Mouse (Mus musculus) midbrain, embryonic 13.5 days (tissue): ENCODE results near the gene Emc7. TPM values are rescaled to one million over a fixed set of nuclear protein-coding genes. Genes with fewer than 3 reads are reported as not detected.
A peak's percentile ranks its signal among the peaks of the same experiment; 100 is the strongest.
"Not testable (repeated sequence)": the region's sequence is repeated elsewhere in the genome, so short reads cannot be mapped to it uniquely, and the experiment has no call there.

Source experiments
- ATAC-seq: fragments of 200-750 bp; cut with Nextera tagmentation; 2 replicates; pipeline ENCODE4 v1.8.0; 2017; ENCODE audit warnings: mild to moderate bottlenecking, moderate TSS enrichment, moderate library complexity
- H3K27ac ChIP-seq: fragments of 300-500 bp; sonication (generic); 2 replicates; pipeline ENCODE4 v1.5.1; 2015; ENCODE audit warnings: inconsistent platforms, mild to moderate bottlenecking, moderate library complexity
- H3K27me3 ChIP-seq: fragments of 300-500 bp; sonication (generic); 2 replicates; pipeline ENCODE4 v1.6.1; 2015; ENCODE audit warnings: mild to moderate bottlenecking, inconsistent platforms
- H3K36me3 ChIP-seq: fragments of 300-500 bp; sonication (generic); 2 replicates; pipeline ENCODE4 v1.6.1; 2015; ENCODE audit warnings: mild to moderate bottlenecking, inconsistent platforms
- H3K4me1 ChIP-seq: fragments of 300-500 bp; sonication (generic); replicated peaks from 2 replicates; pipeline ENCODE4 v1.6.1; 2015; ENCODE audit warnings: inconsistent platforms
- H3K4me2 ChIP-seq: fragments of 300-500 bp; sonication (generic); replicated peaks from 2 replicates; pipeline ENCODE4 v1.6.1; 2015; ENCODE audit warnings: moderate library complexity, mild to moderate bottlenecking, inconsistent platforms
- H3K4me3 ChIP-seq: fragments of 300-500 bp; sonication (generic); replicated peaks from 2 replicates; pipeline ENCODE4 v1.5.1; 2015; ENCODE audit warnings: mild to moderate bottlenecking, inconsistent platforms
- H3K9ac ChIP-seq: fragments of 300-500 bp; sonication (generic); replicated peaks from 2 replicates; pipeline ENCODE4 v1.6.1; 2015; ENCODE audit warnings: mild to moderate bottlenecking, inconsistent platforms
- H3K9me3 ChIP-seq: fragments of 300-500 bp; sonication (generic); 2 replicates; pipeline ENCODE4 v1.6.1; 2016; ENCODE audit warnings: mild to moderate bottlenecking, inconsistent platforms
- WGBS: fragments of 180-500 bp; shearing (Covaris S2); methylation state at CpG from one replicate; pipeline ENCODE4 v1.1.7; 2015; 5-methylcytosine and 5-hydroxymethylcytosine counted together
- polyA plus RNA-seq: library from polyadenylated mRNA; unstranded; fragments of >200 nt; fragmentation: Nextera tagmentation; extraction: Ambion mirVana; gene quantifications from 2 replicates; pipeline ENCODE4 v1.2.1, GENCODE M21; 2015

The Emc7 gene
- polyA plus RNA-seq = 15.7 and 16.3 TPM in 2 replicates

DNA sequence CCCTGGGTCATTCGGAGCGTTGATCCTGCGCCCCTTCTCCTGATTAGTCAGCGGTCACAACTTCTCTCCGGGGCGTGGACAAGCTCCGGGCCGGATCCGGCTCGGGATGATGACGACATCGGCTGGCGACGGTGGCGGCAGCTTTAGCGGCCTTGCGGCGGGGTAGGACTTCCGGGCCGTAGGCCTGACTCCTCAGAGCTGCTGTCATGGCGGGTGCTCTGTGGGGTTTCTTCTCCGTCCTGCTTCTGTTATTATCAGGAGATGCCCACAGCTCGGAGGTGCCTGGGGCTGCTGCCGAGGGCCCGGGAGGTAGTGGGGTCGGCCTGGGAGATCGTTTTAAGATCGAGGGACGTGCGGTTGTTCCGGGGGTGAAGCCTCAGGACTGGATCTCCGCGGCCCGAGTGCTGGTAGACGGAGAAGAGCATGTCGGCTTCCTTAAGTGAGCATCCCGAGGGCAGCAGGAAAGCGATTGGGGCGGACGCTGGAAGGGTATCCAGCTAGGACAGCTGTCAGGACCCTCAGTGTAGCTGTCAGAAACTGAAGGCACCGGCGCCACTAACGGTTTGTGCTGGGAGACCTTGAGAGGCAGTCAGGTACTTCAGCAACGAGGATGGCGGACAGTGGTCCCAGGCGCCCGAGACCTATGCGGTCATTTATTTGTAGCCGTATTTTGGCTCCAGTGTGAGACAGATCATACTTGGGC is at the start of gene Emc7:
Gene Emc7, plus strand, starts transcription at position 136 of the 703 bp plus-strand sequence.
- WGBS = under 1% methylated on average over 49 of the region's 49 CpGs
- Histone ChIP-seq H3K4me2 (peak within 1 kb of the TSS; percentile 91), H3K27ac (peak within 1 kb of the TSS; percentile 84), H3K9ac (peak within 1 kb of the TSS; percentile 95), H3K9me3 (no peaks in the 10 kb centered on the region), H3K36me3 (peaks cover 2% of the 10 kb centered on the region), H3K27me3 (no peaks in the 10 kb centered on the region), H3K4me1 (peaks cover 20% of the 10 kb centered on the region), H3K4me3 (peak within 1 kb of the TSS; percentile 92)
- peak; percentile 99 for ATAC-seq

- no peak overlapping the region for H3K4me3 ChIP-seq
- H3K36me3 ChIP-seq = peaks cover 22% of the 10 kb centered on the region
- no peak for ATAC-seq
- 91% methylated on average over 3 of the region's 3 CpGs for WGBS
- no peak overlapping the region for H3K27ac ChIP-seq
- no peaks in the 10 kb centered on the region for H3K9me3 ChIP-seq
- H3K27me3 ChIP-seq = no peaks in the 10 kb centered on the region
- no peaks in the 10 kb centered on the region for H3K4me1 ChIP-seq
- no peak overlapping the region for H3K4me2 ChIP-seq
- no peak overlapping the region for H3K9ac ChIP-seq
These were observed 47.8 kb upstream of the Emc7 start for GRCm38 (mm10) chr2:112407030-112407429.

DNA sequence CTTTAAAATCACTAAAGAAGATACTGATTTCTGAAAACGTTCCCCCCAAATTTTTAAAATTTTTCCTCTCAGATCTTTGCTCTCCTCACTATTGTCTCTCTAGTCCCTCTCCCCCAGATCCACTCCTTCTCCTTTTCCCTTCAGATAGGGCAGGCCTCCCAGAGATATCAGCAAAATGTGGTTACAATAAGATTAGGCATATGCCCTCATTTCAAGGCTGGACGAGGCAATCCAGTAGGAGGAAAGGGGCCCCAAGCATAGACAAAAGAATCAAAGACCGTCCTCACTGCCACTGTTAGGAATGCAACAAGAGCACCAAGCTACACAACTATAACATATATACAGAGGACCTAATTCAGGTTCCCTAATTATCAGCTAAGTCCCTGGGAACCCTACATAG is 29.5 kb upstream of the Emc7 start:
- ATAC-seq = no peak
- Histone ChIP-seq H3K4me1 (no peaks in the 10 kb centered on the region), H3K27me3 (no peaks in the 10 kb centered on the region), H3K4me3 (no peak overlapping the region), H3K9me3 (no peaks in the 10 kb centered on the region), H3K4me2 (no peak overlapping the region), H3K36me3 (no peaks in the 10 kb centered on the region), H3K9ac (no peak overlapping the region), H3K27ac (no peak overlapping the region)
- WGBS = 73% methylated on average over 3 of the region's 3 CpGs

- H3K4me3 ChIP-seq, H3K4me2 ChIP-seq, H3K9me3 ChIP-seq, H3K4me1 ChIP-seq, H3K36me3 ChIP-seq, H3K9ac ChIP-seq, H3K27me3 ChIP-seq, ATAC-seq, H3K27ac ChIP-seq: not testable (repeated sequence)
- WGBS = 90% methylated on average over 3 of the region's 3 CpGs
These were observed 26.3 kb upstream of the Emc7 start for GRCm38 (mm10) chr2:112428534-112428933.

GRCm38 (mm10) chr2:112429665-112430064 is 25.1 kb upstream of the Emc7 start:
- Histone ChIP-seq H3K4me1 (no peaks in the 10 kb centered on the region), H3K4me3 (no peak overlapping the region), H3K27ac (no peak overlapping the region), H3K4me2 (no peak overlapping the region), H3K27me3 (no peaks in the 10 kb centered on the region), H3K36me3 (no peaks in the 10 kb centered on the region), H3K9ac (no peak overlapping the region), H3K9me3 (no peaks in the 10 kb centered on the region)
- 94% methylated on average over 4 of the region's 4 CpGs for WGBS
- no peak for ATAC-seq

DNA sequence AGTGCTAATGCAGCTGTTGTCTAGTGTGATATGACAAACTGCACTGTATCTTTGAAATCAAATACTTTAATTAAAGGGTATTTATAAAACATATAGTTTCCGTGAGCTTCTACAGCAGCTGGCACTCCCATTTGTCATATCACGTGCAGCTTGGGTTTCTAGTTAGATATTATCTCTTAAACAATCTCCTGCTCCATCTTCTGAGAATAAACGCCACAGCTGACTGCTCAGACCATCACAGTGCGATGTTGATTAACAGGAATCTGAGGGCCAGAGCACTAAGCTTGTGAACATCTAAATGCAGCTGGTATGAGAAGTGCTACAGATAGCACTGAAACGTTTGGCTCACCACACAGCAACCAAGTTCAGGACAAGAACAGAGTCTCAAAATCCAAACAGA is 24.4 kb upstream of the Emc7 start:
- no peaks in the 10 kb centered on the region for H3K27me3 ChIP-seq
- no peaks in the 10 kb centered on the region for H3K4me1 ChIP-seq
- H3K27ac ChIP-seq = no peak overlapping the region
- whole genome bisulfite sequencing = 80% methylated on average over 5 of the region's 5 CpGs
- ATAC-seq = no peak
- H3K4me2 ChIP-seq = no peak overlapping the region
- H3K9me3 ChIP-seq = no peaks in the 10 kb centered on the region
- H3K9ac ChIP-seq = no peak overlapping the region
- H3K4me3 ChIP-seq = no peak overlapping the region
- no peaks in the 10 kb centered on the region for H3K36me3 ChIP-seq

GRCm38 (mm10) chr2:112432523-112432922 is 22.3 kb upstream of the Emc7 start:
- Histone ChIP-seq H3K36me3 (no peaks in the 10 kb centered on the region), H3K9ac (no peak overlapping the region), H3K9me3 (no peaks in the 10 kb centered on the region), H3K4me1 (no peaks in the 10 kb centered on the region), H3K27ac (no peak overlapping the region), H3K4me2 (no peak overlapping the region), H3K27me3 (no peaks in the 10 kb centered on the region), H3K4me3 (no peak overlapping the region)
- WGBS = 92% methylated on average over 2 of the region's 2 CpGs
- no peak for ATAC-seq

DNA sequence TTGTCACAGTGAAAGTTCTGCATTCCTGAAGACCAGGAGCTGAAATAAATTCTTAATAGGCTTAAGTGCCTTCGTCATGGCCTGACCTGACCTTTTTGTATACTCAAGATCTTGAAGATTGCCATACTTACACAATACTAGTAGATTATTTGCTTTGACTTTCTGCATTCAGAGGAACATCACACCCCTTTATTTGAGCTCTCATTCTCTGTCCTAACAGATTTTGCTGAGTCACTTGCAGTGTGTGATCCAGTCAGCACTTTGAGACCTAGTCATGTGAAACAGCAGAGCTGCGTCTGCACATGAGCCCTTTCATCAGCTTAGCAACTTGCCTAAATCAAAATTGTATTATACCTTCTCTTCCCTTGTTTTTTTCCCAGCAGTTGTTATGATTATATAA is 21.4 kb upstream of the Emc7 start:
- H3K36me3 ChIP-seq = no peaks in the 10 kb centered on the region
- H3K27ac ChIP-seq = no peak overlapping the region
- H3K4me1 ChIP-seq = no peaks in the 10 kb centered on the region
- H3K4me2 ChIP-seq = no peak overlapping the region
- WGBS = 62% methylated on average over 2 of the region's 2 CpGs
- no peak overlapping the region for H3K9ac ChIP-seq
- no peaks in the 10 kb centered on the region for H3K27me3 ChIP-seq
- no peaks in the 10 kb centered on the region for H3K9me3 ChIP-seq
- no peak for ATAC-seq
- H3K4me3 ChIP-seq = no peak overlapping the region

- Histone ChIP-seq H3K4me3 (no peak overlapping the region), H3K9me3 (no peaks in the 10 kb centered on the region), H3K27ac (no peak overlapping the region), H3K9ac (no peak overlapping the region), H3K36me3 (no peaks in the 10 kb centered on the region), H3K27me3 (no peaks in the 10 kb centered on the region), H3K4me1 (no peaks in the 10 kb centered on the region), H3K4me2 (no peak overlapping the region)
- no peak for ATAC-seq
- WGBS = 85% methylated on average over 4 of the region's 4 CpGs
These were observed 18.5 kb upstream of the Emc7 start for GRCm38 (mm10) chr2:112436292-112436691.

- no peak overlapping the region for H3K27ac ChIP-seq
- H3K9ac ChIP-seq = no peak overlapping the region
- H3K9me3 ChIP-seq = no peaks in the 10 kb centered on the region
- no peaks in the 10 kb centered on the region for H3K36me3 ChIP-seq
- H3K27me3 ChIP-seq = no peaks in the 10 kb centered on the region
- 88% methylated on average over 2 of the region's 2 CpGs for WGBS
- H3K4me2 ChIP-seq = no peak overlapping the region
- H3K4me3 ChIP-seq = no peak overlapping the region
- ATAC-seq = no peak
- no peaks in the 10 kb centered on the region for H3K4me1 ChIP-seq
These were observed 17.2 kb upstream of the Emc7 start for GRCm38 (mm10) chr2:112437589-112437988.

DNA sequence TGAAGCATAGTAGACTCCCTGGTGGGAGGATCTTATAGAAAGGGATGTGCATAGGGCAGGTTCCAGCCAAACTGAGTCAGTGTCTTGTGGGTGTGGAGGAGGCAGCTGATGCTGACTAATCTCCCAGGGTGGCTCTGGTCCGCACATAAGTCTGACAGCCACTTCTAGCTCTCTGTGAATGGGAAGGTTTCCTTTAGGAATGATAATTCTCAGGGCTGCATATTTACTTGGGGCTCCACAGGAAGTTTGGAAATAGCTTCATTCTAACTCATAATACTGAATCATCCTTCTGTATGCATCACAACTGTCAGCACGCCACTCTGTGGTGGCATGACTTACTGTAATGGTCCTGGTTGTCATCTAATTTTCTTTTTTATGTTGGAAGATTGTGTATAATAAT is 11.3 kb upstream of the Emc7 start:
- 61% methylated on average over 2 of the region's 2 CpGs for WGBS
- Histone ChIP-seq H3K4me2 (no peak overlapping the region), H3K9me3 (no peaks in the 10 kb centered on the region), H3K27me3 (no peaks in the 10 kb centered on the region), H3K4me3 (no peak overlapping the region), H3K36me3 (no peaks in the 10 kb centered on the region), H3K27ac (no peak overlapping the region), H3K4me1 (no peaks in the 10 kb centered on the region), H3K9ac (no peak overlapping the region)
- ATAC-seq = no peak

DNA sequence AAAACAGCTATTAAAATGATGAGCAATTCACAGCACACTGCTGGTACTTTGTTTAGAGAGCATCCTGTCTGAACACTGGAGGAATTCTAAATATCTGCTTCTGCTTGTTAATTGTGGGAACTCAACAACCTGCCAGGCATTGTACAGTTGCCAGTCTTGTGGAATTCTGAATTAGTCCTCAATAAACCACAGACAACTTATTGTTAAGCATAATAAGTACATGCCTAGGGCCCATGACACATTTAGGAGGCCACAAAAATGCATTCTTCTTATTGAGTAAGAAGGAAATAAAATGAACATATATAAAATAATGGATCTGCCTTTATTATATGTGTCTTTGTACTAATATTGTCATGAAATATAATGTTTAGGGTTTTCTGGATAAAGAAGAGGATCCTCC is 9.3 kb upstream of the Emc7 start:
- Histone ChIP-seq H3K9ac (no peak overlapping the region), H3K4me3 (no peak overlapping the region), H3K36me3 (no peaks in the 10 kb centered on the region), H3K4me2 (no peak overlapping the region), H3K27ac (no peak overlapping the region), H3K4me1 (no peaks in the 10 kb centered on the region), H3K27me3 (no peaks in the 10 kb centered on the region), H3K9me3 (no peaks in the 10 kb centered on the region)
- no peak for ATAC-seq

GRCm38 (mm10) chr2:112448046-112448445 is 6.8 kb upstream of the Emc7 start:
- WGBS = 79% methylated on average over 4 of the region's 4 CpGs
- ATAC-seq, H3K9me3 ChIP-seq, H3K4me3 ChIP-seq, H3K9ac ChIP-seq, H3K36me3 ChIP-seq, H3K27ac ChIP-seq, H3K27me3 ChIP-seq, H3K4me2 ChIP-seq, H3K4me1 ChIP-seq: not testable (repeated sequence)
